Mouse (Mus musculus) right cerebral cortex, adult 2 months (tissue): ENCODE results near the gene Limd1.

Experiments
- DNase-seq, 2 experiments: peaks; one replicate each; pipeline ENCODE4 v3.0.0; 2021 to 2022; ENCODE audit warnings: low spot score in 2 of 2

Limd1 gene

DNA sequence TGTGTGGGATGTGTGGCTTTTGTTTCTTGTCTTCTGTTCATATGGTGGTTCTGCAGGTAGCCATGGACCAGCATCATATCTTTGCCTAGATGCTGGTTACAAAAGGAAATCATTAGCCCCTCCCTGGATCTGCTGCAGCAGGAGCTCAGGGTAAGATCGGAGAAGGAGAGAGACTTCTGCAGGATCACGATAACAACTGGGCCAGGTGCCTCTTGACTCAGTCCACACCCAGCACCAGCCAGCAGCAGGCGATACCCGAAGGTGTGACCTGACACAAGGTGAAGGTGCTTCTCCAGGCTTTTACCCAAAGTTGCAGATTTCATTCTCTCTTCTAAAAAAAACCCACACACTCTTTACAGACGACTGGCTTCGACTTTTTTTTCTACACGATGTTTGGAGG lies 2.6 kb downstream of the Limd1 start:
- no peak for DNase-seq

DNA sequence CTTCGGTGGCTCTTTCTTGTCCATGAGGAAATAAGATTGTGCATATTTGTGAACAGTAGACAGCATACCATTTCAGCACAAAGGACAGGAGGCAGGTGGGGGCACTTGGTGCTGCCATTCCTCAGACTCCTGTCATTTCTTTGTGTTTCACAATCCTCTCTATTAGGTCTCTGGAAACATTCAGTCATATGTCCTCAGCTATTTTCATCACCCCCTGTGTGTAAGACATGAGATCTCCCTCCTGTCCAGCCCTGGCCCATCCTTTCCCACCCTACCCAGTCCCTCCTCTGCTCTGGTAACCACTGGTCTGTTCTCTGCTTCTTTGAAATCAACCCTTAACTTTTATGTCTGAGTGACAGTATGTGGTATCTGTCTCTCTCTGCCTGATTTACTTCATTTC lies 5.1 kb downstream of the Limd1 start:
- DNase-seq = no peak

DNA sequence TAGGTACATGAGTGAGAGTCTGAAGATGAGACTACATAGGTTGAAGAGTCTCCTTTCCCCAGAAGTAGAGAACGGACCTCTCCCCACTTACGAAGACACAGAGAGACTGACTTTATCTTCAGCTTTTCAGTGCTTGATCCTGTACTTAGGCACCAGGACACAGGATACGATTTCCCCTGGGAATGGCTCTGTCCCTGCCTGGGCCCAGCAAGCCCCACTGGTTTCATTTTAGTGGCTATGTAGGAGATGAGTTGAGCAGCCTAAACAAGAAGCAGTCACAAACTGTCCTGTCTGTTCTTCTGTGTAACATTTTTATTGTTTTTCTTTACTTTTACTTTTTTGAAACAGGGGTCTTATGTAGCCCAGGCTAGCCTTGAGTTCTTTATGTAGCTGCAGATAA lies 6.3 kb downstream of the Limd1 start:
- no peak for DNase-seq

DNA sequence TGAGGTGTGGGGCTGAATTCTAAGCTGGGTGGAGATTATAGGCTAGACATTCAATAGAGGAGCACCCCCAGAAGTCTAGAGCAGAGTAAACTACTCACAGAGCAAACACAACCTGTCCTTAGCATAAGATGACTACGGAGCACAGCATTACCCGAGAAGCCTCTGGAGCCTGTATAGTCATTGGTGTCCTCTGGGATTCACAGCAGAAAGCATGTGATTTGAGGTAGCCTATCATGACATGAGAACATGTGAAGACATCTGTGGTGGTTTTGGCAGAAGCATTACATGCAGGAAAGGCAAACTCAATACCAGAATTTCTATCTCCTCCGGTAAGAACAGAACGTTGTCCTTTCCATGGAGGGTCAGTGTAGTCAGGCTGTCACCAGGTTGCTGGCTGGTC lies 7.1 kb downstream of the Limd1 start:
- no peak for DNase-seq

DNA sequence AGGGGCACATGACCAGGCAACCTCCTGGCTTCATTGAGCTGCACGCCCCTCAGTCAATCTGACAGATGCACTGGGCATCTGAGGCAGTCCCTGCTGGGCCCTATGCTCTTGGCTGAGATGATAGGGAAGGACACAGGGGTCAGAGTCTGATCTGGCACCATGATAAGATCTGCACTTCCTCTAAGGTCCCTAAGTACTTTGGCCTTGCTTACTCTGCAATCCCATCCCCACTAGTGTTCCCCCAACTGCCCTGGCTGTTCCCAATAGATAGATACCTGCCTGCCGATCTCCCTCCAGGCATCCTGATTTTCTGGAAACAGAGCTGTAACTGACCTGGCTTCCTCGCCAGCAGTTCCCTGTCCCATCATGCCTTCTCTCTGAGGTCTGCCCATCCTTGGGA lies 8.1 kb downstream of the Limd1 start:
- no peak for DNase-seq

DNA sequence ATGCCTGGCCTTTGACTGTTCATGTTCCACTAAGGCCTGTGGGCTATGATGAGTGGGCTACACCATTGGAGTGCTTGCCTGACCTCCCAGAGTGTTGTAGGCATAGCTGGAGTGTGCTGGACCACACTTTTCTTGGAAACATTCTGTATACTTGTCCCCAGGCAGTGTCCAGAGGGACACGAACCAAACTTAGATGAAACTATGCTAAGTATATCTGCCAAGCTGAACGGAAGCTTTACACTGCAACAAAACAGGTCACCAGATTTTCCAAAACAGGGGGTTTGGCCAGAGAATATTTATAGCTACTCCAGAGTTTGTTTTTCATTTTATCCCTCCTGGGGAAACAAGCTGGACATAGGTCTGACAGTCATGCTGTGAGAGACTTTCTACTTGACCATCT lies 10.6 kb downstream of the Limd1 start:
- no peak for DNase-seq

DNA sequence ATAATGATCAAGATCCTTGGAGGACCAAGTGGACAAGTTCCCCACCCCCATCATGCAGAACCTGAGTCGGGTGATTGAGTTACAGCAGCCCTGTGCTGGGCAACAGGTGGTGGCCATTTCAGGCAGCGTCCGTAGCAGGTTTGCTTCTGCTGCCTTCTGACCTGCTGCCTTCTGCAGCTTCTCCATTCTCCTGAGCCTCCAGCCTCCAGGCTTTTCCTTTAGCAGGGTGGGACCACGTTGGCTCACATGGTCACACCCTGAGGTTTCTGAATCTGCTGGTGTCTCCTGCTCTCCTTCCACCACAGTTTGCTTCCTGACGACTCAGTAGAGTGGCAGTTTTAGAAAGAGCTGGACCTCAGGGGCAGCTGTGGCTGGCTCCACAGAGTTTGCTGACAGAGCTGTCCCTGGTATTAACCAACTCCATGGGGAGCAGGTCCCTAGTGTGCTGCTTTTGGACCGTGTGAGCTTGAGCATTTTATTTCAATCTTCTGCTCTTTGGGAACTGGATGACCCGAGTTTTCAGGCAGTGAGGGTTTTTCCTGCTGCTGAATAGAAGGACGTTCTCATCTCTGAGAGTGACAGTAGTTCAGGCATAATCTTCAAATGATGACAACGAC lies 11.3 kb downstream of the Limd1 start:
- DNase-seq = no peak

DNA sequence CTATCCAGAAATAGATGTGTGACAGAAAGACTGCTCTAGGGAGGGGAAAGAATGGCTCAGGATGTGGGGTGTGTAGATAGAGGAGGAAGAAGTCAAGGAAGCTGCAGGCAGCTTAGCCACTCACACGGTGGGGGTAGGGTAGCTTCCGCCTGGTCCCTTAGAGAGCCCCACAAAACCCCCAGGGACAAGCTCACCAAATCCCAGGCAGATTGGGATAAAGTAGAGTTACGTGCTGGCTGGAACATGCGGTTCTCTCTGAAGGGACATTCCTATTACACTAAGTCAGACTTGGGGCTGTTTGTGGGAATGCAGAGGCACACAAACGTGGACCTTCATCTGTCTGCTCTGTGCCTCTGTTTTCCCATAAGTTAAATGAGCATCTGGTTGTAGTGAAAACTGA lies 12.4 kb downstream of the Limd1 start:
- no peak for DNase-seq

DNA sequence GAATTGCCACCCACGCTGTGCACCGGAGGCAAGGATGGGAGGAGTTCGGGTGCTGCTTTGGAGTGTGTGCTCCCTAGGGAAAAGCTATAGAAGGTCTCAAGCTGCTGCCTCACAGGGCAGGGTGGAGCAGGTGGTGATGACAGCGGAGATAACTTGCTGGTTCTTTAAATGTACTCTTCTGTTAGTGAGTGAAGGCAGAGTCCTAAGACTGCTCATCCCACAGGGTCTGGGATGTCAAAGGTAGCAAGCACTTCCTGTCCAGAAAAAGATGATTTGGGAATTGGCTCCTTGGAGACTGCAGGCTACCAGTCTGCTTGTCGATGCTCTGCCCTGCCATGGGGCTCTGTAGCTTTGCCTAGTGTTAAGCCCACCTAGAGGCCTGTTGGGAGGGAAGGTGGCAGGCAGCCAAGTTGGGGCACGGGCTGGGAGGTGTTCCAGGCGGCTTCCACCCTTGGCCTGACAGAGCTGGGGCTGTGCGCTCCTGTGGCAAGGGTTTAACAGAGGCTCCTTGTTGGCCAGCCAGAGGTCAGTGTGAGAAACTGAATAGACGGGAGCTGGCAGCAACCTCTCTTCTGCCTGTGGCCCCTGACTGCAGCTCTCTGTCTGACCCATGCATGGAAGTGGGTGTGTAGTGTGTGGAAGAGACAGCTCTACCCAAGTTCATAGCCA lies 13.5 kb downstream of the Limd1 start:
- DNase-seq = peak in 1 of 2 experiments; percentile 30

DNA sequence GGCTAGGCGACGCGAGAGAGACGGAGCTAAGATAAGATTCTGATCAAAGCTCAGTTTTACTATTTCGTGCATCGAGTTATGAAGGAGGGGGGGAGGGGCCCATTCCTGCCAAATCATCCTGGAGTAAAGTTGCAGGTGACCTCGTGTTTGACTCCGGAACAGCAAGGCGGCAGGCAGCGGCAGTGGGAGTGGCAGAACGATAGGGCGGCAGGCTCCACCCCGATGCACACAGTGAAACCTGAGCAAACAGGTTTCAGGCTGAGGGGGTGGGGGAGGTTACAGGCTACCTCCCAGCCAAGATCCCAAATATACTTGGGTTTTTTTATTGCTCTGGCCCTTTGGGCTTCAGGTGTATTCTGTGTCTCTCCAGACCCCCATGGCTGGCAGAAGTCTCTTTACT lies 18.2 kb downstream of the Limd1 start:
- no peak for DNase-seq

DNA sequence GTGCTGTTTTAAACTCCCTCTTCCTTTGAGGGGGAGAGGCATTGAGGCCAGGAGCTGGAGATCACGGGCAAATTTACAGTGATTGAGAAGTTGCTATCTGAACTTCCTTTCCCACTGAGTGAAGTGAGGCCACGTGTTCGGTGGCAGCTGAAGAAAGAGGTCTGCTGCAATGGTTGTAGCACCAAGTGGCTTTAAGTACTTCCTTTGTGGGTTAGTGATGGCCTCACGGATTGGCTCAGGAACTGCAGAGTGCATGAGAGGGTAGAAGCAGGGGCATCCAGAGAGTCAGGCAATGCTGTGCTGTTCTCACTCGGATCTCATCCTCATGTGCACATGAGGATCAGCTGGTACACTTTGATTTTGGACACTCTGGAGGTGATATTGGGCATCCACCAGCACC lies 19.4 kb downstream of the Limd1 start:
- no peak for DNase-seq

DNA sequence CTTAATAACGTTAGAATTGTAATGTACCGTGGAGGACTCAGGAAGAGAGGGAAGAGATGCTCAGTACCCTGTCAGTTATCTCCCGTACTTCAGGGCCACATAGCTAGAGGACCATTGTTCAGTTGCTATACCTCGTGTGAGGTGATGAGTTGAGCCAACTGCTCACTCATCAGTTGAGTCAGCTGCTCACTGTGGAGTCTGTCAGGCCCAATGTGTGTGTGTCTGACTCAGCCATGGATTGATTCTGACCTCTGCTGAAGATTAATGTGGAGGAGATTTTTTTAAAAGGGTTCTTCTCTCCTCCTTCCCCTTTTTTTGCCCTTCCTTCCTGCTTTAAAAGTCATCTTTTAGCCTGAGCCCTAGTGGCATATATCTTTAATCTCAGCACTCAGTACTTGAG lies 22.0 kb downstream of the Limd1 start:
- no peak for DNase-seq

DNA sequence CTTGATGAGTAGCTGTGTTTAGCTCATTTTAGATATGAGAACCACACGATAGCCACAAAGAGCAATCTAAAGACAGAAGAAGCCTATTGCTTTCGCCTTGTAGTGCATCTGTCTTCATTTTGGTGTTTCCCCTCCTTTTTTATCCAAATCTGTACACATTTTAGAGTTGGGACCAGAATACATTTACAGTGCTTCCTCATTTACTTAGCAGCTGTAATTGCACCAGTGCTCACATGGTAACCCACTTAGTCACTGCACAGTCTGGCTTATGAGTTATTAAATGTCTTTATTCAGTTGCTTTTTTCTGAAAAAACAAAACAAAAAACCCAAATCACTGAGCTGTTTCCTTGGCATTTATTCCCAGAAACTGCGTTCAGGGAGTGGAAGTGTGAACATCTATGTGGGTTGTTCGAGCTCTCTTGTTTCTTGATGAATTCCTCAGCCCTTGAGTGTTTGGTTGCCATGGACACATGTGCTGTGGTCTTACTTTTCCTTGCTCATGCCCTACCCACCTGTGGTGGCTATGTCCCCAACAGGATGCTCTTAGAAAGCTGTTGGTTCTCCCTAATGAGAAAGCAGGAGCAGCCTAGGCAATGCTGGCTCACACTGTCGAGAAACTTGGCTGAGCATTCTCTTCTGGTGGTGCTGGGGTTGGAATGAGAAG lies 24.8 kb downstream of the Limd1 start:
- DNase-seq = peak; percentile 64 to 69

DNA sequence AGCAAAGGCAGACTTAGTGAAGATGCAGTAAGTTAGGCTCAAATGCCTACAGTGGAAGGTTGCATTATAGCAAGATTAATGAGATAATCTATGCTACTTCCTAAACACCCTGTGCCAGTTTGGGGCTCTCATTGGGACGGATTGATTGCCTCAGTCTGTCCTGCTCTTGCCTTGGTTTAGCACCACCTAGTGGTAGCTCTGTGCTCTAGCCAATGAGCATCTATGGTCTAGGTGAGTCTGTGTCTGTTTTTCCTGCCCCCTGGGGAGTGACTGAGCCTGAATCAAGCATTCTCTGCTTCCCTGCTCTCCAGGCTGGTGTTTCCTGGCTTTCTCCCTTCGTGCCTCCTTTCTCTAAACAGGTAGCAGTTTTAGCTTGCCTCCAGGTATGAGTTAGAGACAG lies 25.8 kb downstream of the Limd1 start:
- DNase-seq = peak in 1 of 2 experiments; percentile 42

DNA sequence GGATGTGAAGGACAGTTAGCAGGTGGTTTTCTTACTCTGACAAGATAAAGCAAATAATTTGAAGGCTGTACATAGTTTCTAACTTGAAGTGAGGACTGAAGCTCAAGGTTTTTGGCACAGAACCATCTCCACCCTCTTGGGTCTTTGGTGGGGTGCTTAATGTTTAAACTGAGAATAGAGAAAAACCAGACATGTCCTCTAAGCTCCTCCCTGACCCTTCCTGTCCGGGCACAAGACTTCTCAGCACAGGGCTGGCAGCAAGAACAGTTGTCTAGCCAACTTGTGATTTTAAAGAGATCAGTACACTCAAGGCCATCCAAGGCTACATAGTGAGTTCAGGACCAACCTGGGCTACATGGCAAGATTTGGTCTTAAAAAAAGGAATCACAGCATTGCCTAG lies 27.1 kb downstream of the Limd1 start:
- no peak for DNase-seq

DNA sequence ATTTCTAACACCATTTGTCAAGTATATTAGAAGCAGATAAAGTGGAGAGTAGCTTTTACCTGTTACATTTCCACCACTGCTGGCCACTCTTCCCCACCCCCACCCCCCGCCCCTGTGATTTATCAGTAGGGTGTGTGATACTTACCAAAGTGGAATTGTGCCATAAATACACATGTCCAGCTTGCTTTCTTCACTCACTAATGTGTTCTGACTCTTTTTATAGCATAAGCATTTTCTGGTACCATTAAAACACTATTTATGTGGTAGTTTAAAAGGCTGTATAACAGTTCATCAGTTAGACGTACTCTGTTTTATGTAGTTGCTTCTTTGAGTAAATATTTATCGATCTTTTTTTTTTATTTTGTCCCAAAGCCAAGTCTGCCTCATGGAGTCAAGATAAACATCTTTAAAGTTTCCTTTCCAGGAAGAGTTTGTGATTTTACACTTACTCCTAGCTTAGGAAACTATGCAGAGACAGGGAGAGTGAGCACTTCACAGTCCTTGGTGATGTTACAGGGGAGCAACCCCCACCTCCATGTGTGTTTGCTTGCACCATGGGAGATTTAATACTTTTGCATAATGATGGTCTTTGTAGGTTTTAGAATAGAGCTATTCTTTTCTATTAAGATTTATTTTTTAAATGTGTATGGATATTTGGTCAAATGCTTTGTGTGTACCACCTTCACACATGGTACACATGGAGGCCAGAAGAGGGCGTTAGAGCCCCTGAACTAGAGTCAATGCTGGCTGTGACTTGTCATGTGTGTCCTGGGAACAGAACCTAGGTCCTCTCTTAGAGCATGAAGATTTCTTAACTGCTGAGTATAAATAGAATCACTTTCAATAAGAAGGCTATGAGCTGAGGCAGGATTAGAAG lies 28.0 kb downstream of the Limd1 start:
- no peak for DNase-seq

DNA sequence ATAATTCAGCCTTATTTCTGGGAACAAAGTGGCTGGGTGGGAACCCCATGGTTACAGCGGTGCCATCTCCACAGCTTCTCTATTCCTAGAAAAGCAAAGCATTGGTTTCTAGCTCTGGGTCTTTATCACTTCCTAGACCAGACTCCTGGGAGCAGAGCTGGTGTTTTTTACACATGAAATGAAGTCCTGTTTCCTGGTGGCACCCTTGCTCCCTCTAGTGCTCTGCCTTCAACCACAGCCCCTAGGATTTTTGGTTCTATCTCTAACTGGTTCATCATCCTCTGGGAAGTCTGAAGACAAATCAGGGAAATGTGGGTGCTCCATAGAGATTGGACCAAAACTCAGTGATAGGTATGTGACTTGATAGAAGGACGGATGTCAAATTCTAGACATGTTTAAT lies 28.9 kb downstream of the Limd1 start:
- no peak for DNase-seq

DNA sequence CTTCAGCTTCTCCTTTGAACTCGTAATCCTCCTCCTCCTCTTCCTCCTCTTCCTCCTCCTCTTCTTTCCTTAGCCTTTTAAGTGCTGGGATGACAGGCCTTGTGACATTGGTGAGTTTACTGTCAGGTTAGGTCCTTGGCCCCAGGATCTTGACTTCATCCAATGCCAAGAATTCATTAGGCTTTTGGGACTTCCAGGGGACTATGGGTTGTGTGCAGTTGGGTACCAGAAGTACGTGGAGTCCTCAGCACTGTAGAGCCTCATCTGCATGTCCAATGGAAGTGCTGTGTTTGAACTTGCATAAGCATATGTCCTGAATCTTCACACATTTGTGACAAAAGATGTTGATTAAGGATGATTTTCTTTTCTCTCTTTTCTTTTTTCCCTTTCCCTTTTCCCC lies 30.5 kb downstream of the Limd1 start:
- no peak for DNase-seq

DNA sequence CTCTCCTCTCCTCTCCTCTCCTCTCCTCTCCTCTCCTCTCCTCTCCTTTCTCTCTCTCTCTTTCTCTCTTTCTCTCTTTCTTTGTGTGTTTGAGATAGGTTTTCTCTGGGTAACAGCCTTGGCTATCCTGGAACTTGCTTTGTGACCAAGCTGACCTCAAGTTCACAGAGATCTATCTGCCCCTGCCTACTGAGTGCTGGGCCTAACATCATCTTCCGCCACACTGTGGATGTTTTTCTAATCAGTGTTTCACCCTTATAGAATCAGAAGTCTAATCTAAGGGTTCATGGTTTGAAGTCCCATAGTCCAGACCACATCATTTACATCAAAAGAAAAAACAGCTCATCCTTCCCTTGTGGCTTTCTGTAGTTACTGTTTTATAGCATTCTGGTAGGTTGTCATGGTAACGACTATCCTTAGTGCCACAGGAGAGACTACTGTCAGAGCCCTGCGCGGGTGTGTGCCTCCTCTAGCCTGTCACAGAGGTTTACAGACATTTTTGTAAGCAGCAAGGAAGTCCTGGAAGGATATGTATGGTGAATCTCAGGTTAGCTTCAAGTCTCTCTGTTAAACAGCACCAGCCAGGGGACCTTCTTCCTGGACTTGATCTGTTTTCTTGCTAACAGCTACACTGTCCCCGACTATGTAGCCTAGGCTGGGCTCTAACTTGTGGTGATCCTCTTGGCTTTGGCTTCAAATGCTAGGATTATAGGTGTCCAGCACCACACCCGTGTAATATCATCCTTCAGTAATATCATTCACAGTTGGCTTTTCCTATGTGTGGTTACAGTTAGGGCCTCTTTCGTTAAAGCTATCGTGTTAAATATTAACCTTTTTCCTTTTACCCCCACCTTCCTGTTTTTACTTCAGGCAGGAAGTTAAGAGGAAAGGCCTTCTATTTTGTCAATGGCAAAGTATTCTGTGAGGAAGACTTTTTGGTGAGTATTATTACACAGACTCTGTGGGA lies 31.4 kb downstream of the Limd1 start:
- peak; percentile 38 to 59 for DNase-seq

DNA sequence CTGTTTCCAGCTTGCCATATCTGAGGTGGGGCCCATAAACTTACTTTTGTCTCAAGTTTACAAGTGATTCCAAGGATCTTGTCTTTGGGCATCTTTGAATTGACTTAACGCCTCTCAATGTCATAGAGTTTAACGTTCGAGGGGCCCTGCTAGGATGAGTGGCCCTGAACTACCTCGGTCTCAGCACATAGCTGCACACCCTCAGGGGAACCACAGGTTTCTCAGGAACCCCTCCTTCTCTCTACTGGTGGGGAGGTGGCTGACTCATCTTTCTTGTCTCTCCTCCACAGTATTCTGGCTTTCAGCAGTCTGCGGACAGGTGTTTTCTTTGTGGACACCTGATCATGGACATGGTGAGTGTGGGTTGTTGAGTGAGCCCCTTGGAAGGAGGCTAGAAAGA lies 32.4 kb downstream of the Limd1 start:
- no peak for DNase-seq

DNA sequence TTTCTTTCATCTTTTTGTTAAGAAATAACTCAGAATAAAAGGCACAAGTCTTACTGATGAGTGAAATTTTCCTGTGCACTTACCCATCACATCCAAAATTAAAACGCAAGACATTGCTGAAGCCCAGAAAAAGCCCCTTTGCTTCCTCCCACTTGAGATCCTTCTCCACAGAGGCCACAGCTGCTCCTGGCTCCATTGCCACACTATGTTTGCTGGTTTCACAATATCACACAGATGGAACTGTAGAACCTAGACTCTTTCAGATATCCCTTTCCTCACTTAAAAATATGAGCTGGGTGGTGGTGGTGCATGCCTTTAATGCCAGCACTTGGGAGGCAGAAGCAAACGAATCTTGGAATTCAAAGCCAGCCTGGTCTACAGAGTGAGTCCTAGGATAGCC lies 34.0 kb downstream of the Limd1 start:
- no peak for DNase-seq
